Mouse (Mus musculus) gastrocnemius, postnatal 14 days (tissue): ENCODE data around the gene Pik3ip1. TPM values are rescaled to one million over a fixed set of nuclear protein-coding genes. Genes with fewer than 3 reads are reported as not detected.
A peak's percentile ranks its signal among the peaks of the same experiment; 100 is the strongest.

Source experiments
- DNase-seq: peaks from one replicate; pipeline ENCODE4 v3.0.0; 2021; ENCODE audit warnings: mixed read lengths
- intact Hi-C: fragments of 180-260 bp; cut with DNase I; formaldehyde crosslinking; loops from one replicate; pipeline ENCODE4 v1.15.1; 2025; ENCODE audit warnings: low total_unique reads
- long read RNA-seq, 2 experiments: library from polyadenylated mRNA; stranded (forward); transcript quantifications; one replicate each; pipeline ENCODE4 v2.0.0; 2021
- total RNA-seq, 2 experiments: library from RNA; stranded (reverse); gene quantifications; 2 replicates each; pipeline ENCODE4 v1.2.3; 2021

The Pik3ip1 gene
- 10 to 100 TPM; 10.4 to 13.0 TPM for total RNA-seq
- long read RNA-seq, experiment 1, transcript Pik3ip1-201 (6 exons, 2,573 nt): major isoform, 12 of 19 reads
- long read RNA-seq, experiment 1, partial matches to known transcripts: 0 of 19 reads
- long read RNA-seq, experiment 1, other reads (novel, unspliced or antisense): 4 of 19 reads
- long read RNA-seq, experiment 2, transcript Pik3ip1-201 (6 exons, 2,573 nt): major isoform, 14 of 21 reads
- long read RNA-seq, experiment 2, partial matches to known transcripts: 1 of 21 reads
- long read RNA-seq, experiment 2, other reads (novel, unspliced or antisense): 6 of 21 reads

DNA sequence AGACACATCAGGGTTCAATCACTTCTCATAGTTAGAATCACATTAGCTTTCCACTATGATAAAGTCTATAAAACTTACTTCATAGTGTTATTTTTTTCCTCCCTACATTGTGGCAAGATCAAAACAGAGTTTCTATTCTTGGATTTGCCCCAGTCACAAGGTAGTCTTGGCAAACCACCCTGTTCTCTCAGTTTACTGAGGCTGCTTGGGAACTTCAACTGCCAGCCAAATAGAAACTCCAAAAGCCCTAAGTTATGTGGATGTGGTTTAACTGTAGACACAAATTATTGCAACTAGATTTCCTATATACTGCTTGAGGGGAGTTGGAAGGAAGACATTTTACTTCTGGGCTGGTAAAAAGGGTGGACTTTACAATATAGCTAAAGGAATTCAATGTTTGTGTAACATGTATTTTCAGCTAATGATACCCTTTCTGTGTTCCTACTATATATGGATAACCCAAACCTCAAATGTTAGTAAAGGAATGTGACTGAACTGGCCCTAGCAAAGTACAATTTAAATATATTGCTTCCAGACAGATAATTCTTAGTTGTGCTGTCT, at the start of gene Pik3ip1:
Gene Pik3ip1, plus strand, starts transcription at position 511 of the 561 bp plus-strand sequence.
- intact Hi-C loops: no loop called here
- no peak for DNase-seq

DNA sequence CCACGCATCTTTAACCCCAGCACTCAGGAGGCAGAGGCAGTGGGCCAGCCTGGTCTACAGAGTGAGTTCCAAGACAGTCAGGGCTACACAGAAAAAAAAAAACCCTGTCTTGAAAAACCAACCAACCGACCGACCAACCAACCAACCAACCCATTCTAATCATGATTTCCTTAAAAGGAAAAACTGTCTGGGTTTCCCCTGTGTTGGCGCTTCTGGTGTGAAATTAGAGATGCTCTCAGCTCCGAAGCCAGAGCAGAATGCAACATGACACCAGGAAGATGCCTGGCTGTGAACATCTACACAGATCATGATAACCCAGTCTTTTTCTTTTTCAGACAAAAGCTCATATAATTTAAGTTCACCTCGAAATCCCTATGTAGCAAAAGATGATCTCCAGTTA, 47.3 kb upstream of the Pik3ip1 start:
- intact Hi-C loops: no loop called here
- no peak for DNase-seq

DNA sequence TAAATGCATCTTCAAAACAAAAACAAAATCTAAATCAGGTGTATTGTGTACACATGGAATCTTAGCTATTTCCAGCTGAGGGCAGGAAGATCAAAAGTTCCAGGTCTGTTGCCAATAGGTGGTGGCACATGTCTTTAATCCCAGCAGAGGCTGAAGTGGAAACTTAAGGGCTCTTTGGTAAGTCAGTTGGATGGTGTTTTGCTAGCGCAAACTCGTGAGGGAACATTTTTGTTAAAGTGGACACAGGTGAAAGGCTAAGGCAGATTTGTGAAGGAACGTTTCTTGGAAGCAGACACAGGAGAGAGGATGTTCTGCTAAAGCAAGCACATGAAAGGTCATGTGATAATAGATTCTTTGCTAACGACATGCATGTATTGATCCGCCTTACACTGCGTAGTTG, 46.6 kb upstream of the Pik3ip1 start:
- intact Hi-C loops: no loop called here
- DNase-seq: no peak

DNA sequence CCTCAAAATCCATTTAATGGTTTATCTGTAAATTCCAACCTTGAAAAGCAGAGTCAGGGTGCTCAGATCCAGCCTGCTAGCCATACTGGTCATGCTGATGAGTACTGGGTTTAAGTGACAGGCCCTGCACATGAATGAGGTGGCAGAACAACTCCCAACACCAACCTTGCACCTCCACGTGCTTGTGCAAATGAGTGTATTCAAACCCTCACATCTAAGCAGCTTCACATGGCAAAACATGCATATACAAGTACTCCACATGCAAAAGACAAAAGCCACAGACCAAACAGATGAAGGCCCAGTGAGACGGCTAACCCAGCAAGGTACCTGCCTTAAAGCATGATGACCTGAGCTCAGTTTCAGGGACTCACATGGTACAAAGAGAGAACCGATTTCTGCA, 44.3 kb upstream of the Pik3ip1 start:
- intact Hi-C loops: no loop called here
- no peak for DNase-seq

DNA sequence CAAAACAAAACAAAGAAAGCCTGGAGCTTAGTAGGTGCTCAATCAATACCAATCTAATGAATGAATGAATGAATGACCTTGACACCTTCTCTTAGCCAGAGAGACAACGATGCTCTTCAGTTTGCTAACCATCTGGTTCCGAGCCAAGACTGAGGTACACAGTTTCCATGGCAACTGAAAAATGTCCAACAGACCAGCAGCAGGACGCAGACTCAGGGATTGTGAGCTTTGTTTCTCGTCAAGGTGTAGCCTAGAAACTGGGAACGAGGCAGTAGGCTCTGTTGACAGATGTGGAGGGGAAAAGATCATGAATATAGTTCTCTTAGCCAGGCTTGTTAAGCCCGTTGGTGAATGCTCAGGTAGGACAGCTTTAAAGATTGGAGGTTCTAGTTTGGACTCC, 43.1 kb upstream of the Pik3ip1 start:
- intact Hi-C loops: no loop called here
- no peak for DNase-seq

DNA sequence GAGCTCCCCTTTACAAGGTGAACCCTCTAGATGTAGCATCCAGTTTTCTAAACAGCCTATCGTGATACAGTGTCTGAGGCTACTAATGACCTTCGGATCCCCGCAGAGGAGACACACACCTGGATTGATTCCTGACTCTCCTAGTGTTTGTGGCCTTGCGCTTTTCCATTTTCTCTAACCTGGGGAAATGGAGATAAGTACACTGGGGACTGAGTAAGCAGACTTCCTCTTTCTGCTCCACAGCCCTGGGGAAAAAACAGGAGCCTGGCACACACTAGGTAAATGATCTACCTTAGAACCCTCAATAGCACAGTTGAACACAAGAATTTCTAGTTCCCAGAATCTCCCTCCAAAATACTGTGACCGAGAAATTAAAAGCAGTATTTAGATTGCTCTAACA, 42.3 kb upstream of the Pik3ip1 start:
- intact Hi-C loops: no loop called here
- no peak for DNase-seq

DNA sequence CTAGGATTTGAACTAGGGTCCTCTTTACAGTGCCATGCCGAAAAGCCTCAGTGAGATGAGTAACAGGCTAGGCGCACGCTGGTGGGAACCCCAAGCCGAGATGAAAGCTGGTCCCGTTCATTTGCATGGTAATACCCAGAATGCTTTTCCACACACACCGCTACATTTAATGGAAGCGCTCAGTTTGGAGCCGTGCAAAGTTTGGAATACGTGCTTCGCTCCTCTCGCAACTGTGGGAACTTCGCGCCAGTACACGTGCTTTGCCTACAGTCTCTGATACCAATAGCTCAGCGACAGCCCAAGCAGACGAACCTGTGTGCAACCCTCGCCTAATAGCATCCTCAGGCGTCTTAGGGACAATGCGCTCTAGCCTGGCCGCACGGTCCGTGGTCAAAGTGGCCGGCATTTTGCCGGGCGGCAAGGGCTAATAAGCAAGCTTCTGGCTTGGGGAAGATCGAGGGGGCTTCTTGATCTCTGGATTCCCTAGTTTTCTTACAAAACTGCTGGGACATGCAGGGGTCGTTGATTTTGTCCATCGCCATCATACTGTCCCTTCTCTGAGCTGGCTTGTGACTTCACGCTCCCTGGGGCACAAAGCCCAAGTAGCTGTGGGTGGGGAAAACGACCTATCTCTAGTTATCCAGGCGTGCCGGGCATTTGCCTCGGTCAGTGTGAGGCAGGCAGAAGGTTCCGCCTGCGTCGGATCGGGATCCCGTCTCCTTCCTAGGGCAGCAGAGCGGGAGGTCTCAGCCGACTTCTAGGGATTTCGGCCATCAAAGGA, 41.5 kb upstream of the Pik3ip1 start, which contains the start of gene Patz1:
Gene Patz1, plus strand, starts transcription at position 354 of the 781 bp plus-strand sequence.
- intact Hi-C loops: no loop called here
- DNase-seq: peak; percentile 47

DNA sequence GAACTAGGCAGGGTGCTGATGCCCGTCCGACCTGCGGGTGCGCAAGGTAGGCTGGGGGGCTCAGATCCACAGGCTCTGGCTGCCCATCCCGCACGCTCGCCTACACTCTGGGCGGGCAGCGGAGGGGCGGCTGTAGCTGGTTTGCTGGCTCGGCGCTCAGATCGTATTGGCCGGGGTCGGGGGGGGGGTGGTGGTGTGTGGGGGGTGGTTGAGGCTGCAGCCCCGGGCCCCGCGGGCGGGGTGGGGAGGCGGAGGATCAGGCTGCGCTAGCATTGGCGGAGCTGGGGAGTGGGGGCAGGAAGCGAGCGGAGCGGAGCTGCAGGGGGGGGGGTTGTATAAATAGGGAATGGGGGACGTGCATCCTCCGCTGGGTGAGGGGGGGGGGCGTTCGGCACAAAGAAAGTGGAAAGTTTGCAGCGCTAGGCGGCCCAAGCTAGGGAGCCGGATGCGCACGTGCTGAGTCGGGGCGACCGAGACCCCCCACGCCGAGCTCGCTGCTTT, 40.8 kb upstream of the Pik3ip1 start:
- intact Hi-C loops: no loop called here
- peak; percentile 81 for DNase-seq

DNA sequence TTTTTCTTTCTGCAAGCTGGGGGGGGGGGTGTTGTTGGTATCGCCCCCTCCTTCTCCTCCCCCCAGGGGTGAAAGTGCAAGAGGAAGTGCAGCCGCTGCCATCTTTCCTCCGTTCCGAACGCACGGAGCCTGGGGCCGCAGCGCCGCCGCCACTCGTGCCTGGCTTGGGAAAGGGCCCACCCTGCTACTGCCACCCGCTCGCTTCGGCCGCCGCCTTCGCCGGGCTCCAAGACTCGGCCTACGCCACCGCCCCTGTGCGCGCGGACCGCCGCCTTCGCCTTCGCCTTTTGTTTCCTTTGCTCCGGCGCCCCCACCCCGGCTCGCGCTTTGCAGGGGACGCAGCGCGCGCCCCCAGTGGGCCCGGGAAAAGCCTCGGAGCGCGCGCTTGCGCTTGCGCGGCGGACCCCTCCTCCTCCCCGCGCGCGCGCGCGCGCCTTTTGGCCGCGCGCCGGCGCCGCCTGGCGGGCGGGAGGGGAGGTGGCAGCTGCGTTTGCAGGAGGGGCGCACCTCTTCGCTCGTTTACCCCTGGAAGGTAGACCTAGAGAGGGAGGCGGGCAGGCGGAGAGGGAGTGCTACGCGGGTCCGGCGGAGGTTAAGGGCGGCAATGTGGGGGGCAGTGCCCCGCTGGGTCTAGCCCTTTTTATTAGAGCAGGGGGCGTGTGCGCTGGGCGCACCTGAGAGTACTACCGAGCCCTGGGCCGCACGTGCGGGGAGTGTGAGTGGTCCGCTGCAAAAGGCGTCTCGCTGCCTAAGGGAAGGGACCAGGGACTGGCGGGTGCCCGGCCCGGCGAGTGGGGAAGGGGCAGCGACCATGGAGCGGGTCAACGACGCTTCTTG, 40.2 kb upstream of the Pik3ip1 start:
- DNase-seq: peak; percentile 80
- intact Hi-C loops: no loop called here

DNA sequence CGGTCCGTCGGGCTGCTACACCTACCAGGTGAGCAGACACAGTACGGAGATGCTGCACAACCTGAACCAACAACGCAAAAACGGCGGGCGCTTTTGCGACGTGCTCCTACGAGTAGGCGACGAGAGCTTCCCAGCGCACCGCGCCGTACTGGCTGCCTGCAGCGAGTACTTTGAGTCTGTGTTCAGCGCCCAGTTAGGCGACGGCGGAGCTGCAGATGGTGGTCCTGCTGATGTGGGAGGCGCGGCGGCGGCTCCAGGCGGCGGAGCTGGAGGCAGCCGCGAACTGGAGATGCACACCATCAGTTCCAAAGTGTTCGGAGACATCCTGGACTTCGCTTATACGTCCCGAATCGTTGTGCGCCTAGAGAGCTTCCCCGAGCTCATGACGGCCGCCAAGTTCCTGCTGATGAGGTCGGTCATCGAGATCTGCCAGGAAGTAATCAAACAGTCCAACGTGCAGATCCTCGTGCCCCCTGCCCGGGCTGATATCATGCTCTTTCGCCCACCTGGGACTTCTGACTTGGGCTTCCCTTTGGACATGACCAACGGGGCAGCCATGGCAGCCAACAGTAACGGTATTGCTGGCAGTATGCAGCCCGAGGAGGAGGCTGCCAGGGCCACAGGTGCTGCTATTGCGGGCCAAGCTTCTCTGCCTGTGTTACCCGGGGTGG, 39.4 kb upstream of the Pik3ip1 start:
- intact Hi-C loops: no loop called here
- DNase-seq: peak; percentile 38

DNA sequence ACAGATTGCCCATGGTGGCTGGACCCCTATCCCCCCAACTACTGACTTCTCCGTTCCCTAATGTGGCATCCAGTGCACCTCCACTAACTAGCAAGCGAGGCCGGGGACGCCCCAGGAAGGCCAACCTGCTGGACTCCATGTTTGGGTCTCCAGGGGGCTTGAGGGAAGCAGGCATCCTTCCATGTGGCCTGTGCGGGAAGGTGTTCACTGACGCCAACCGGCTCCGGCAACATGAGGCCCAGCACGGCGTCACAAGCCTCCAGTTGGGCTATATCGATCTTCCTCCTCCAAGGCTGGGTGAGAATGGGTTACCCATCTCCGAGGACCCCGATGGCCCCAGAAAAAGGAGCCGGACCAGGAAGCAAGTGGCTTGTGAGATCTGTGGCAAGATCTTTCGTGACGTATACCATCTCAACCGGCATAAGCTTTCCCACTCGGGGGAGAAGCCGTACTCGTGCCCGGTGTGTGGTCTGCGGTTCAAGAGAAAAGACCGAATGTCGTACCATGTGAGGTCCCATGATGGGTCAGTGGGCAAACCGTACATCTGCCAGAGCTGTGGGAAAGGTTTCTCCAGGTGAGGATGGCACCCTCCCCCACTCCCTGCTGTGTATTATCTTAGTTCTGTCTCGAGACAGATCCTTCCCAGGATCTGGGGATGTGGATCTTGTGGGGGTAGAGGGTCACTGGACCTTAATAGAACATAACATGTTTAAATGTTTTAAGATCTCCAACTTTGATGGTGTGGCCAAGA, 38.7 kb upstream of the Pik3ip1 start:
- DNase-seq: no peak
- intact Hi-C loops: no loop called here

DNA sequence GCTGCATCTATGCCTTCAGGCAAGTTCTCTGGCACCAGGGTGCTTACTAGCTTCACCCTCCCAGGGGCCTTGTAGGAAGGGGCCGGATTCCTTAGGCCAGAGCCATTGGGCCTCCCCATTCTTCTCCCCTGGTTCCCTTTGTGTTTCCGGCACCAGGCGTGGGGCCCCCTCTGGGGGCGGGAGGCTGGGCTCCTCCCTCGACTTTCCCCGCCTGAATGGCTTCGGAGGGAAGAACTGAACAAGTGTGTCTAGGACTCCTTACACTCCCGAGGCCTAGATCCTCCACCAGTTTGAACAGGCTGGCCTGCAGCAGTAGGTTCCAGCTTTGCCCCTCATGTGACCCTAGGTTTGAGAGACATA, 38.2 kb upstream of the Pik3ip1 start:
- DNase-seq: peak; percentile 47
- intact Hi-C loops: no loop called here

DNA sequence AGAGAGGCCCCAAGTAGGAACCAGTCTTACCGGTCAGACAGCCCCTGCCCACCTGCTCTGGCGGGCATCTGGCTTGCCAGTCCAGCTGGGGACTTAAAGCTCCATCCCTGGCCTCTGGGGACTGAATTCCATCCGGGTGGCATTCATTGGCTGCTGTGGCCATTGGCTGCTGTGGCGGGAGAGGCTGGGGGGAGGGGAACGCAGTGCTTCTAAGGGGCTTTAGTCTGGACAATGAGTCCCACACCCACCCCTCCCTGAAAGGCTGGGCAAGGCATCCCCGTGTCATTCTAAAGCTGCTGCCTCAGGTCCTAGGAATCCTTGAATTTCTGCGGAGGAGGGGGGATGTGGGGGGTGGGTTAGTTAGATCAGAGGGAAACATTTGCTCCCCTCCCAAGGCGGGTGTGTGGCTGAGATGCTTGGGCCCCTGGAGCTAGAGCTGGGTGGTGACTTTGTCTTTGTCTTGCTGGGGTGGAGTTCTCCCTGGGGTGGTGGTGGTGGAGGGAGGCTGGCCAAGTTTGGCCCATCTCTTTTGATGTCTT, 37.4 kb upstream of the Pik3ip1 start:
- DNase-seq: no peak
- intact Hi-C loops: no loop called here

DNA sequence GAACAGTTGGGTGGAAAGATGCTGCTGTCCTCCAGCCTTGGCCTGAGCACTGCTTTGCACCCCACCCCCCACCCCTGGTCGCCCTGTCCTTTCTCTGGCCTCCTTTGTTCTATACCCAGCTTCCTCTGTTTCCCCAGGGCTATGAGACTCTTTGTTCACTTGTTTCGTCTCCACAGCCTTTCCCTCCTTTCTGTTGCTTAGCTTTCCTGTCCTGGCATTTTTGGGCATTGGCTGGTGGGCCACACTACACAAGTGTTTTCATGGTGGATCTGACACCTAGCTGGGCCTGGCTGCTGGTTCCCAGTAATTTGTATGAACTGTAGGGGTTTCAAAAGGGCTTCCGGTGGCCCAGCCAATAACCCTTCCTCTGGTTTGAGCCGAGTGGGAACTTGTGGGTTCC, 36.8 kb upstream of the Pik3ip1 start:
- intact Hi-C loops: no loop called here
- no peak for DNase-seq

DNA sequence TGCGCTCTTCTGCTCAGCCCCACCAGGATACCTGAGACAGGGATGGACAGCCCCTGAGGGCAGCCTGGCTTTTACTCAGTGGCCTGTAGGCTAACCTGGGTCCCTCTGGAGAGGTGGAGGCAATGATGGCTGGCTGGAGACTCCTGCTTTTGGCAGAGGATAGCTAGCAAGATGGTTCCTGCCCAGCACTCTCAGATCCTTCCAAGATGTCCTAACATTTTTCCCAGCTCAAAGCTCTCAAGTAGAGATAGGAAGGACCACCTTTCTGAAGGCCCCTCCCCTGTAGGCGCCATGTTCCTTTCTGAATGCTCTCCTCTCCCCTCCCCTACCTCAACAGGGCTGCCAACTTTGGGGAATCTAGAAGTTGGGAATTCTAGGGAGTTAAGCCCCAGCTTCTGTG, 35.6 kb upstream of the Pik3ip1 start:
- intact Hi-C loops: no loop called here
- DNase-seq: no peak

DNA sequence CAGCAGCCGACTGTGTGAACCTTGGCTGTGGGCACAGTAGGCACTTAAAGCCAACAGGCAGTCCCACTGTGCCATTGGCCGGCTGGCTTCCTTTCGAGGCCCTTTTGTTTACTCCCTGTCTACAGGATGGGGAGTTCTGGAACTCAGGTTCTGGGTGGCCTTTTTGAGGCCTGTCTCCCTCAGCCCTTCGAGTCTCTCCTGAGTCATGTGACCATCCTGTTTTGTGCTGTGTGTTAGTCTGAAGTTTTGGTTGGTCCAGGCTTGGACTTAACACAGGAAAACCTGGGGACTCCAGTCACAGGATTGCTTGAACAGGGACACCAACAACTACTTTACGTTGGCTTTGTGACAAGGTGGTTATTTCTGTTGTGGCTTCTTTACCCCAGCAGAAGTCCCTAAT, 34.1 kb upstream of the Pik3ip1 start:
- no peak for DNase-seq
- intact Hi-C loops: no loop called here

DNA sequence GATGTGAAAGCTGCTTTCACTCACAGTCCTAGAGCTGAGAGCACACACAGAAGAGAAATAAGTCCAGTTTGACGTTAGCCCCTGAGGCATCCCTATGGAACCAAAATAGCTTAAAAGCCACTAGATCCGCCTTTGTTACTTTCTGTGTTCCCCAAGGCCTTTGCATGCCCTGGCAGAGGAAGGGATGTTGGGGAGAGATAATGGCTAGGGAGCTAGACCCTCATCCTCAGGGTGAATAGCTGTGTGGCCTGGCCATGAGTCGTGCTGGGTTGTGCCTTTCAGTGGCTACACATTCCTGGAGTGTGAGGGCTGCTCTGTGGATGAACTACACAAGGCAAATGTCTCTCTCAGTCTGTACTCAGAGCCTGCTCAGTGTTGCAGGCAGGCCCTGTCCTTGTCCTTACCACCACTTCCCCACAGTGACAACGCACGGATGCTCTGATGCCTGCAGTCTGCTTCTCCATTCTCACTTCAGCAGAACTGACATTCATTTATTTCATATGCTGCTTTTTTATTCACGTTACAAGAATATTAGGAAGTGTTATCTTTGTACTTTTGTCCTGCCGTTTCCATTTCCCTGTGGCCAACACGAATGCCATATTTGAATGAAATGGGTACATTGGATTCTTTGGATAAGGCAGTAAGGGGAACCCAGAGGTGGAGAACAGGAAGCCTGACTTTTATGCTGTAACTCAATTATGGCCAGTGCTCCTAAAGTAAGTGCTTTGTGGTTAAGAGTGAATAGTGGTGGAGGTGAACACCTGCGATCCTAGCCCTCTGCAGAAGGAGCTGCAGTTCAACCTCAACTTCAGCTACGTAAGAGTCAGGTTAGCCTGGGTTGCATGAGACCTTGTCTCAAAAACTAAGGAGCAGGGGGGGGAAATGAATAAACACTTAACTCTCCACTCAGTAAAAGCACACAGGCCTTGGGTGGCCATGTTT, 32.1 kb upstream of the Pik3ip1 start:
- no peak for DNase-seq
- intact Hi-C loops: no loop called here
